In the genomic region with DNA sequence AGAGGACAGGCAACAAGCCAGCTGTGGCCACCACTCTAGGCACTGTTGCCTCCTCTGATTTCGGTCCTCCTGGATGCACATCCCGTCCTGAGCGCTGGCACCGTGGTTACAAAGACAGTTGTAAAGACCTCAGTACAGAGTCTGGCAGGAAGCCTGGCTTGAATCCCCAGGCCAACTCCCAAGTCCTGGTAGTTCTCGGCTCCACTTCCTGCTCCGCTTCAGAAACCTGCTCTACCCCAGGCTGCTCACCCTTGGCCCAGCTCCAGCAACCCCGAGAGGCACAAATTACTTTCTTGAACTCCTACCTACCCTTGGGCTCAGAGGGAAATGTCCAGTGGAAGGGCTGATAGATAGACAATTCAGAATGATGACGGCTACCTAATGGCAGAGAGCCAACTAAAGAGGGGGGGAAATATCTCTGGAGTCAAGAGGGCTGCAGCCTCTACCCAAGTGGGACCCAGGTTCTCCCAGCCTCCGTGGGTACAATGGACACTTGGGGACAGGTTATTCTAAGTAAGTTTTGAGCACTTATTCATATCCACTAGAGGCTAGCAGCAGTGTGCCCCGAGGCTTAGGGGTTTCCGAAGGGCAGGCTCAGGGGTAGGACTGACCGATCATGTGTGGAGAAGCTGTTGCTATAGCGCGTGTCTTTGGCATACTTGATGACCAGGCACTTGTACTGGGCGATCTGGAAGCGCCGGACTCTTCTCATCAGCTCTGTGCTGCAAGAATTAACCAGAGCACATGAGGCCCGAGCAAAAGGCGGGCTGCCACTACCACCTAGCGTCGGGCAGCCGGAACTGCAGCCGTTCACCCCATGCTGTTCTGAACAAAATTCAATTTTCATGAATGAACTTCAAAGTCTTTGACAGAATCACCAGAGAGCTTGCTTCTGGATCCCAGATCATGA, we compare ENCODE assay signal across 7 mouse cellular contexts. TPM values are rescaled to one million over a fixed set of nuclear protein-coding genes. Genes with fewer than 3 reads are reported as not detected.
A peak's percentile ranks its signal among the peaks of the same experiment; 100 is the strongest.
DNase-seq lines count a peak whose midpoint lies in the region; ATAC-seq and TF ChIP-seq lines count a peak whose summit lies in the region.

No protein-coding gene starts in this region.

- ATAC-seq in intestine, postnatal 0 days = peak; percentile 51
- ATAC-seq in midbrain, embryonic 11.5 days (ENCODE audit: low FRiP score) = peak; percentile 79

- intact Hi-C loops in gastrocnemius, postnatal 36 days (cut with DNase I) = no loop called here
- intact Hi-C loops in left cerebral cortex, postnatal 4 days (cut with DNase I) = loop anchor here (2.0 to 10.0 kb wide), 4 partner anchors 120 to 750 kb away; no protein-coding TSS in a partner anchor

- peak; percentile 95 for TF ChIP-seq CTCF in intestine, postnatal 0 days (IDR thresholded peaks at IDR 0.05; ENCODE audit: low read depth)

- WGBS in intestine, postnatal 0 days = 6% methylated on average over 23 of the region's 23 CpGs
- WGBS in midbrain, embryonic 11.5 days = 30% methylated on average over 23 of the region's 23 CpGs

- H3K27ac ChIP-seq in intestine, postnatal 0 days (ENCODE audit: low read depth, low read length) = peak overlapping the region; percentile 57; the same call in 1 of the 2 replicates
- no peak overlapping the region for H3K27ac ChIP-seq in midbrain, embryonic 11.5 days (ENCODE audit: low read depth, low read length)

- peaks cover 24% of the 10 kb centered on the region; the same call in 1 of the 2 replicates for H3K36me3 ChIP-seq in intestine, postnatal 0 days (ENCODE audit: control insufficient read depth, insufficient read depth)
- peaks cover 2% of the 10 kb centered on the region; the same call in 1 of the 2 replicates for H3K36me3 ChIP-seq in midbrain, embryonic 11.5 days (ENCODE audit: control insufficient read depth, insufficient read depth, low read length)

- H3K27me3 ChIP-seq in intestine, postnatal 0 days (replicated peaks; ENCODE audit: control insufficient read depth, insufficient read depth, low read length) = no peaks in the 10 kb centered on the region
- no peaks in the 10 kb centered on the region for H3K27me3 ChIP-seq in midbrain, embryonic 11.5 days (ENCODE audit: control insufficient read depth, insufficient read depth, low read length)

- DNase-seq in adrenal gland, adult 2 months = peak; percentile 84
- peak; percentile 74 for DNase-seq in embryo, embryonic 11.5 days (ENCODE audit: low read depth, low spot score)
- peak; percentile 72 to 78 for DNase-seq in gastrocnemius, postnatal 36 days
- peak; percentile 79 for DNase-seq in left cerebral cortex, postnatal 4 days
- DNase-seq in midbrain, embryonic 11.5 days (ENCODE audit: low spot score, missing footprints) = peak; percentile 97
- peak; percentile 78 for DNase-seq in skeletal muscle tissue, adult 2 months (ENCODE audit: low read depth, low spot score)

- peak overlapping the region; percentile 24 for H3K9ac ChIP-seq in intestine, postnatal 0 days (ENCODE audit: low read depth, low read length)
- peak overlapping the region; percentile 86 for H3K9ac ChIP-seq in midbrain, embryonic 11.5 days (ENCODE audit: low read length)

- H3K9me3 ChIP-seq in intestine, postnatal 0 days (ENCODE audit: control insufficient read depth) = no peaks in the 10 kb centered on the region
- no peaks in the 10 kb centered on the region for H3K9me3 ChIP-seq in midbrain, embryonic 11.5 days (ENCODE audit: control insufficient read depth, low read length)

- H3K4me1 ChIP-seq in intestine, postnatal 0 days (replicated peaks; ENCODE audit: control insufficient read depth, insufficient read depth, low read length) = peaks cover 28% of the 10 kb centered on the region
- peaks cover 21% of the 10 kb centered on the region for H3K4me1 ChIP-seq in midbrain, embryonic 11.5 days (ENCODE audit: control insufficient read depth, insufficient read depth, low read length)

- H3K4me3 ChIP-seq in intestine, postnatal 0 days (ENCODE audit: low read depth, low read length) = peak overlapping the region; percentile 50
- H3K4me3 ChIP-seq in midbrain, embryonic 11.5 days (ENCODE audit: low read depth, low read length) = peak overlapping the region; percentile 62

- H3K4me2 ChIP-seq in intestine, postnatal 0 days (replicated peaks; ENCODE audit: low read depth) = peak overlapping the region; percentile 89
- H3K4me2 ChIP-seq in midbrain, embryonic 11.5 days = peak overlapping the region; percentile 85

RNA-seq across cellular contexts. Expression of gene Afmid, which starts 1.4 kb away (rescaled TPM):
- 1 to 10 TPM; 5.5 to 6.8 TPM for total RNA-seq in adrenal gland, adult 2 months (2021)
- 9.3 and 9.6 TPM in 2 replicates for polyA plus RNA-seq in adrenal gland, adult 2 months (2012; rRNA removed)
- total RNA-seq in gastrocnemius, postnatal 36 days (2021) = 1 to 10 TPM; 2.7 to 3.0 TPM
- polyA plus RNA-seq in intestine, postnatal 0 days (2015; fragmentation: Nextera tagmentation; extraction: Ambion mirVana) = 7.0 and 9.2 TPM in 2 replicates
- 10 to 100 TPM in 1 of 2 experiments, 1 to 10 TPM in 1; 7.8 to 11.5 TPM for total RNA-seq in left cerebral cortex, postnatal 4 days (2021)
- polyA plus RNA-seq in midbrain, embryonic 11.5 days (2014; fragmentation: Nextera tagmentation; extraction: Ambion mirVana) = 2.8 and 3.9 TPM in 2 replicates

RNA-seq across cellular contexts. Expression of gene Tk1, which starts 1.6 kb away (rescaled TPM):
- 1 to 10 TPM; 2.2 to 3.1 TPM for total RNA-seq in adrenal gland, adult 2 months (2021)
- polyA plus RNA-seq in adrenal gland, adult 2 months (2012; rRNA removed) = 8.6 and 10.2 TPM in 2 replicates
- 1 to 10 TPM; 4.5 TPM for total RNA-seq in gastrocnemius, postnatal 36 days (2021)
- 36.3 and 44.8 TPM in 2 replicates for polyA plus RNA-seq in intestine, postnatal 0 days (2015; fragmentation: Nextera tagmentation; extraction: Ambion mirVana)
- total RNA-seq in left cerebral cortex, postnatal 4 days (2021) = 1 to 10 TPM; 8.9 to 9.0 TPM
- polyA plus RNA-seq in midbrain, embryonic 11.5 days (2014; fragmentation: Nextera tagmentation; extraction: Ambion mirVana) = 87.1 and 89.7 TPM in 2 replicates

RNA-seq across cellular contexts. Expression of gene Gm20708, which starts 14.8 kb away (rescaled TPM):
- 1 to 10 TPM in 1 of 2 experiments, under 1 TPM in 1; 0.59 to 1.0 TPM for total RNA-seq in adrenal gland, adult 2 months (2021)
- 0.08 TPM in 1 of 2 replicates, not detected in the other for polyA plus RNA-seq in adrenal gland, adult 2 months (2012; rRNA removed)
- under 1 TPM; 0.57 to 0.89 TPM for total RNA-seq in gastrocnemius, postnatal 36 days (2021)
- polyA plus RNA-seq in intestine, postnatal 0 days (2015; fragmentation: Nextera tagmentation; extraction: Ambion mirVana) = 0.29 and 0.37 TPM in 2 replicates
- 1 to 10 TPM; 4.4 to 5.1 TPM for total RNA-seq in left cerebral cortex, postnatal 4 days (2021)
- 0.15 and 0.20 TPM in 2 replicates for polyA plus RNA-seq in midbrain, embryonic 11.5 days (2014; fragmentation: Nextera tagmentation; extraction: Ambion mirVana)

RNA-seq across cellular contexts. Expression of gene Syngr2, which starts 14.8 kb away (rescaled TPM):
- 10 to 100 TPM; 77.3 to 95.7 TPM for total RNA-seq in adrenal gland, adult 2 months (2021)
- polyA plus RNA-seq in adrenal gland, adult 2 months (2012; rRNA removed) = 171 and 220 TPM in 2 replicates
- 100 to 1,000 TPM; 155 to 161 TPM for total RNA-seq in gastrocnemius, postnatal 36 days (2021)
- polyA plus RNA-seq in intestine, postnatal 0 days (2015; fragmentation: Nextera tagmentation; extraction: Ambion mirVana) = 116 and 129 TPM in 2 replicates
- 10 to 100 TPM in 1 of 2 experiments, 1 to 10 TPM in 1; 9.2 to 14.1 TPM for total RNA-seq in left cerebral cortex, postnatal 4 days (2021)
- polyA plus RNA-seq in midbrain, embryonic 11.5 days (2014; fragmentation: Nextera tagmentation; extraction: Ambion mirVana) = 29.9 and 36.4 TPM in 2 replicates

RNA-seq across cellular contexts. Expression of gene Birc5, which starts 24.7 kb away (rescaled TPM):
- 1 to 10 TPM; 1.1 to 2.8 TPM for total RNA-seq in adrenal gland, adult 2 months (2021)
- polyA plus RNA-seq in adrenal gland, adult 2 months (2012; rRNA removed) = 2.1 and 2.6 TPM in 2 replicates
- total RNA-seq in gastrocnemius, postnatal 36 days (2021) = under 1 TPM; 0.74 to 0.84 TPM
- 84.0 and 86.0 TPM in 2 replicates for polyA plus RNA-seq in intestine, postnatal 0 days (2015; fragmentation: Nextera tagmentation; extraction: Ambion mirVana)
- 1 to 10 TPM; 6.3 to 6.7 TPM for total RNA-seq in left cerebral cortex, postnatal 4 days (2021)
- polyA plus RNA-seq in midbrain, embryonic 11.5 days (2014; fragmentation: Nextera tagmentation; extraction: Ambion mirVana) = 346 and 363 TPM in 2 replicates
